Mouse (Mus musculus) MEL (cell line): ENCODE data around the gene Sorcs1. TPM values are rescaled to one million over a fixed set of nuclear protein-coding genes. Genes with fewer than 3 reads are reported as not detected.

Source experiments
- DNase-seq: peaks from one replicate; pipeline ENCODE4 v3.0.0; 2011; ENCODE audit warnings: low read depth, low spot score
- H3K27ac ChIP-seq: 2 replicates; pipeline ENCODE4 v1.5.1; 2012; ENCODE audit warnings: low read depth, mild to moderate bottlenecking, control low read depth, low read length, moderate library complexity; ENCODE audit not compliant: control insufficient read depth
- H3K27me3 ChIP-seq, 2 experiments: fragments of 150-350 bp in 1 of 2; sonication (generic) in 1 of 2; 2 replicates each; pipeline ENCODE4 v1.6.1; 2012; ENCODE audit warnings: low read length in 2 of 2, mild to moderate bottlenecking in 2 of 2, improper control_type of control experiment in 1 of 2, moderate library complexity in 1 of 2; ENCODE audit not compliant: insufficient read depth in 2 of 2, control insufficient read depth in 1 of 2
- H3K36me3 ChIP-seq, 2 experiments: 2 replicates each; pipeline ENCODE4 v1.6.1; 2012 to 2014; ENCODE audit warnings: low read length in 2 of 2, improper control_type of control experiment in 1 of 2, inconsistent platforms in 1 of 2, mild to moderate bottlenecking in 1 of 2; ENCODE audit not compliant: insufficient read depth in 2 of 2, control insufficient read depth in 1 of 2
- H3K4me1 ChIP-seq, 2 experiments: fragments of 150-350 bp in 1 of 2; sonication (generic) in 1 of 2; 2 replicates each; pipeline ENCODE4 v1.6.1; 2012; ENCODE audit warnings: low read length in 2 of 2, improper control_type of control experiment in 1 of 2, mild to moderate bottlenecking in 1 of 2; ENCODE audit not compliant: insufficient read depth in 2 of 2, control insufficient read depth in 1 of 2
- H3K4me3 ChIP-seq, 2 experiments: fragments of 150-350 bp in 1 of 2; sonication (generic) in 1 of 2; 2 replicates each; pipeline ENCODE4 v1.5.1; 2012; ENCODE audit warnings: low read depth in 2 of 2, low read length in 2 of 2, mild to moderate bottlenecking in 2 of 2, moderate library complexity in 2 of 2, control low read depth in 1 of 2, improper control_type of control experiment in 1 of 2; ENCODE audit not compliant: control insufficient read depth in 1 of 2, insufficient read depth in 1 of 2
- H3K79me2 ChIP-seq: 2 replicates; pipeline ENCODE4 v1.6.1; 2012; ENCODE audit warnings: mild to moderate bottlenecking, low read length, moderate library complexity; ENCODE audit not compliant: control insufficient read depth, poor library complexity, insufficient read depth
- H3K9ac ChIP-seq: 2 replicates; pipeline ENCODE4 v1.6.1; 2012; ENCODE audit warnings: low read depth, mild to moderate bottlenecking, control low read depth, low read length, moderate library complexity; ENCODE audit not compliant: control insufficient read depth, poor library complexity, severe bottlenecking
- H3K9me3 ChIP-seq: fragments of 150-350 bp; sonication (generic); replicated peaks from 2 replicates; pipeline ENCODE4 v1.6.1; 2012; ENCODE audit warnings: mild to moderate bottlenecking, low read length, improper control_type of control experiment, moderate library complexity; ENCODE audit not compliant: insufficient read depth
- BHLHE40 ChIP-seq: IDR thresholded peaks from 2 replicates; pipeline ENCODE4 v1.6.1; 2012; ENCODE audit warnings: low read depth, mild to moderate bottlenecking, inconsistent platforms, low read length, improper control_type of control experiment, borderline replicate concordance
- CHD1 ChIP-seq: IDR thresholded peaks from 2 replicates; pipeline ENCODE4 v1.6.1; 2012; ENCODE audit warnings: low read depth, mild to moderate bottlenecking, inconsistent platforms, low read length, improper control_type of control experiment
- CHD2 ChIP-seq: IDR thresholded peaks from 2 replicates; pipeline ENCODE4 v1.6.1; 2011; ENCODE audit warnings: low read length, improper control_type of control experiment
- E2F4 ChIP-seq: IDR thresholded peaks from 2 replicates; pipeline ENCODE4 v1.6.1; 2011; ENCODE audit warnings: low read depth, low read length, improper control_type of control experiment, borderline replicate concordance
- ELF1 ChIP-seq: IDR thresholded peaks from 2 replicates; pipeline ENCODE4 v1.6.1; 2014; ENCODE audit warnings: low read depth, mild to moderate bottlenecking, inconsistent platforms, low read length, improper control_type of control experiment, moderate library complexity
- EP300 ChIP-seq, 2 experiments: IDR thresholded peaks; 2 replicates each; pipeline ENCODE4 v1.6.1; 2011; ENCODE audit warnings: improper control_type of control experiment in 2 of 2, low read length in 2 of 2, low read depth in 1 of 2, mild to moderate bottlenecking in 1 of 2
- ETS1 ChIP-seq: IDR thresholded peaks from 2 replicates; pipeline ENCODE4 v1.6.1; 2012; ENCODE audit warnings: low read depth, mild to moderate bottlenecking, inconsistent platforms, low read length, improper control_type of control experiment, moderate library complexity
- GABPA ChIP-seq: IDR thresholded peaks from 2 replicates; pipeline ENCODE4 v1.6.1; 2012; ENCODE audit warnings: low read depth, mild to moderate bottlenecking, inconsistent platforms, low read length, improper control_type of control experiment, moderate library complexity
- HCFC1 ChIP-seq: IDR thresholded peaks from 2 replicates; pipeline ENCODE4 v1.6.1; 2012; ENCODE audit warnings: low read depth, mild to moderate bottlenecking, inconsistent platforms, low read length, improper control_type of control experiment, moderate library complexity
- KAT2A ChIP-seq: conservative IDR thresholded peaks from 2 replicates; pipeline ENCODE4 v1.6.1; 2012; ENCODE audit warnings: low read depth, low read length, improper control_type of control experiment, inconsistent platforms
- MAX ChIP-seq: IDR thresholded peaks from 2 replicates; pipeline ENCODE4 v1.6.1; 2011; ENCODE audit warnings: low read length, improper control_type of control experiment
- MXI1 ChIP-seq: IDR thresholded peaks from 2 replicates; pipeline ENCODE4 v1.6.1; 2011; ENCODE audit warnings: mild to moderate bottlenecking, low read depth, low read length, improper control_type of control experiment
- MYB ChIP-seq: IDR thresholded peaks from 2 replicates; pipeline ENCODE4 v1.6.1; 2011; ENCODE audit warnings: mild to moderate bottlenecking, low read depth, low read length, improper control_type of control experiment
- RAD21 ChIP-seq: IDR thresholded peaks from 2 replicates; pipeline ENCODE4 v1.6.1; 2011; ENCODE audit warnings: mild to moderate bottlenecking, low read depth, low read length, improper control_type of control experiment
- SIN3A ChIP-seq: IDR thresholded peaks from 2 replicates; pipeline ENCODE4 v1.6.1; 2012; ENCODE audit warnings: low read length, improper control_type of control experiment, inconsistent platforms
- TBP ChIP-seq: IDR thresholded peaks from 2 replicates; pipeline ENCODE4 v1.8.0; 2011; ENCODE audit warnings: low read depth, low read length, improper control_type of control experiment
- USF1 ChIP-seq: IDR thresholded peaks from 2 replicates; pipeline ENCODE4 v1.6.1; 2014; ENCODE audit warnings: low read depth, mild to moderate bottlenecking, inconsistent platforms, low read length, improper control_type of control experiment, moderate library complexity
- ZKSCAN1 ChIP-seq: IDR thresholded peaks from 2 replicates; pipeline ENCODE4 v1.6.1; 2012; ENCODE audit warnings: low read depth, mild to moderate bottlenecking, inconsistent platforms, low read length, improper control_type of control experiment, moderate library complexity
- ZMIZ1 ChIP-seq: IDR thresholded peaks from 2 replicates; pipeline ENCODE4 v1.6.1; 2012; ENCODE audit warnings: low read depth, mild to moderate bottlenecking, inconsistent platforms, low read length, improper control_type of control experiment, moderate library complexity
- ZNF384 ChIP-seq: IDR thresholded peaks from 2 replicates; pipeline ENCODE4 v1.6.1; 2012; ENCODE audit warnings: low read depth, mild to moderate bottlenecking, inconsistent platforms, low read length, improper control_type of control experiment
- polyA plus RNA-seq, 2 experiments: library from polyadenylated mRNA; stranded (reverse) in 1 of 2; unstranded in 1 of 2; fragments of >175 nt in 1 of 2; fragments of >200 nt in 1 of 2; gene quantifications; 2 replicates each; pipeline versions ENCODE4 v1.2.1 to v1.2.4; 2012; ENCODE audit warnings: low replicate concordance in 2 of 2, low read depth in 1 of 2; ENCODE audit not compliant: insufficient read length in 2 of 2, insufficient read depth in 1 of 2, missing spikeins in 1 of 2
- total RNA-seq: library from RNA; depleted of rRNA; stranded (reverse); fragments of 300-350 nt; gene quantifications from 2 replicates; pipeline ENCODE4 v1.2.3, GENCODE M21; 2012

Gene Sorcs1
- total and polyA plus RNA-seq, 3 experiments = not detected

DNA sequence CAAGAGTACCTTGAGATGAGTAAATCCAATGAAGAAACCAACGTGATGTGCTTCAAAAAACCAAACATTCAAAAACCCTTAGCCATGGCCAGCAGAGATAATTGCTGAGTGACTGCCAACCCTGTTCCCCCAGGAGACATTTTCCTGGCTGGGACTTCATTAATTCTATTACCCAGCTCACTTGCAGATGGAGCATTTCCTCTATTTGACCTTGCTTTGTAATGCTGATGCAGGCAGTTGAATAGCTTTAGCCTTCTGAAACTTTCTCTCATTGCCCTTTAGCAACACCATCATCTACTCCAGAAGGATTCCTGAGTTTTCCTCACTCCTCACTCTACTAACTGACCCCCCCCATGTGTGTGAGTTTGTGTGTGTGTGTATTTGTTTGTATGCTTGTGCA is 34.6 kb downstream of the Sorcs1 start:
- Histone ChIP-seq H3K27me3 (no peaks in the 10 kb centered on the region), H3K4me1 (no peaks in the 10 kb centered on the region), H3K36me3 (no peaks in the 10 kb centered on the region), H3K79me2 (no peaks in the 10 kb centered on the region), H3K9me3 (no peaks in the 10 kb centered on the region), H3K27ac (no peak overlapping the region), H3K9ac (no peak overlapping the region), H3K4me3 (no peak overlapping the region)
- no peak for DNase-seq
- no peak for TF ChIP-seq ZNF384
- no peak for TF ChIP-seq MXI1

DNA sequence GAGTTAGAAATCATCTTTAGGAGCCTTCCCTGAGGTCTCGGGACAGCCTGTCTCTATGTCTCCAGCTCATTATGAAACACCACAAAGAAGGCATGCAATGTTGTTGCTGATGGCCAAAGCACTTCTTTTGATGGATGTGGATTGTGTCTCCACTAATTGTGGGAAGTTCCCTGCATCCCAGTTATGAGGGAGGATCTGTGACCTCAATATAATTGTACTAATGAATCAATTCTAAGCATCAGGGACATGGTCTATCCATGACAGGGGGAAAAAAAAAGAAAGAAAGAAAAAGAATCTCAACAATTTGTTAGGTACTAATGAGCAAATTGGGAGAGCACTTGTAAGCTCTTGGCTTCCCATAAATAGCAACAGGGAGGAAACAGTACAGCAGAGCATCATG is 36.3 kb downstream of the Sorcs1 start:
- Histone ChIP-seq H3K36me3 (no peaks in the 10 kb centered on the region), H3K4me3 (no peak overlapping the region), H3K9ac (no peak overlapping the region), H3K27me3 (no peaks in the 10 kb centered on the region), H3K4me1 (no peaks in the 10 kb centered on the region), H3K27ac (no peak overlapping the region), H3K9me3 (no peaks in the 10 kb centered on the region), H3K79me2 (no peaks in the 10 kb centered on the region)
- no peak for TF ChIP-seq ETS1
- TF ChIP-seq ZMIZ1 = no peak
- TF ChIP-seq USF1 = no peak
- no peak for TF ChIP-seq HCFC1
- no peak for TF ChIP-seq ELF1
- TF ChIP-seq E2F4 = no peak
- no peak for TF ChIP-seq CHD1
- TF ChIP-seq BHLHE40 = no peak
- no peak for TF ChIP-seq CHD2
- TF ChIP-seq KAT2A = no peak
- no peak for TF ChIP-seq EP300 (IDR thresholded peaks at IDR 0.05; ENCODE audit: low read depth in 1 of 2, low read length in 2 of 2)
- no peak for TF ChIP-seq MAX
- no peak for TF ChIP-seq RAD21
- TF ChIP-seq MXI1 = no peak
- TF ChIP-seq MYB = no peak
- no peak for TF ChIP-seq GABPA
- no peak for TF ChIP-seq SIN3A
- no peak for TF ChIP-seq TBP
- TF ChIP-seq ZKSCAN1 = no peak
- no peak for DNase-seq
